Mouse (Mus musculus) MEL-GATA-1-ER (cell line): ENCODE data around the gene Sapcd1.
"Not testable (repeated sequence)": the region's sequence is repeated elsewhere in the genome, so short reads cannot be mapped to it uniquely, and the experiment has no call there.

ENCODE experiments used
- DNase-seq: peaks from one replicate; pipeline ENCODE4 v3.0.0-alpha.2; 2012; ENCODE audit warnings: low read depth; ENCODE audit errors: extremely low read depth

Sapcd1 gene

DNA sequence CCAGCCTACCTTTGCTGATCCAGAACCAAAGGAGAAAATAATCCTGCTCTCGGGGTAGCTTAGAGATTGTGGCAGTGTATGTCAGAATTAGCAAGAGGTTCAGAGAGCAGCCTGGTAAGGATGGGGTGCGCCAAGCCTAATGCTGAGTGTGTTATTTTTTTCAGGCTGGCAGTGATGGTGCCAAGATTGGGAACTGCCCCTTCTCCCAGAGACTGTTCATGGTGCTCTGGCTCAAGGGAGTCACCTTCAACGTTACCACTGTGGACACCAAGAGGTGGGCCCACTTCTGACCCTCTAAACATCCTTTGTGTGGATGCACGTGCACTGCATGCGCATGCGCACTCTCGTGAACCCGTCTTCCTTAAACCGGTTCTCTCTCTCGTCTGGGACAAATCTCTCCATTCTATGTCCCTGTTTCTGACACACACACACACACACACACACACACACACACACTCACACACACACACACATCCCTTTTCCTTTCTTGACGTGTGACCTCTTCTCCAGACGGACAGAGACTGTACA, 24.5 kb upstream of the Sapcd1 start:
- DNase-seq: no peak

DNA sequence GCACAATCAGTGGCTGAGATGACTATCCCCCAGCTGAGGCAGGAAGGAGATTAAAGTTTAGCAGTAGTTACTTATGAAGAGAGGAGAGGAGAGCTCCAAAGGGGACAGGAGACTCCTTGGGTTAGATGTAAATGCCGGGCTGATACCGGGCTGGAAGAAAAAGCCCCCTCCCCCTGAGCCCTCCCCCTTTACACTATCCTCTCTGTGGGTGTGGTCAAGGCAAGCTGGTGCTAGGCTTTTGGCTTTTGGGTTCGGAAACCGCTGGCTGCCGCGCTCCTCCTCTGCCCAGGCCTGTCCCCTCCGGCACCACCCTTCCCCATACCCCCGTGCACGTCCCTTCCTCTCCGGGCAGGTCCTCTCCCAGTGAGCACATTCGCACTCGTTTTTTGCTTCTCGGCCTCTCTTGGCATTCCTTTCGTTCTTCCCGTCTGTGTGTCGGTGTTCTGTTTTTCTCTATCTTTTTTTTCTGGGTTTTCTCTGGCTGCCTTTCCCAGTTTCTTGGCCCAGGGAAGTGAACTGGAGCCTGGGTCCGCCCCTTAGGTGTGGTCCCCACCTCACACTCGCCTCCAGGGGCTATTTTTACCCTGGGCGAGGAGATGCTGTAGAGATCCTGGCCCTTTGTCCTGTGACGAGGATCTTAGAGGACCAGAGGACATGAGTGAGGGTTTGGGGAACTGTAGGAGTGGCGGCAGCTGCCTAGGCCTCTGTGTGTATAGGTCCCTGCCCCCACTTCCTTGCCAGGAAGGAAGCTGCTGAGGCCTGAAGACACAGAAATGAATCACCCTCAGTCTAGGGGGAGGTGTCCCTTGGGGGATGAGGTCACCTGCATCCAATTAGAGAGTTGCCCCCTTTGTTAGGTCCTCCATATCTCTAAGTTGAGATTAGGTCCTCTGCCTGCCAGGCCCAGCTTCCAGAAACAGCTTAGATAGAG, 23.6 kb upstream of the Sapcd1 start:
- DNase-seq: peak; percentile 97

DNA sequence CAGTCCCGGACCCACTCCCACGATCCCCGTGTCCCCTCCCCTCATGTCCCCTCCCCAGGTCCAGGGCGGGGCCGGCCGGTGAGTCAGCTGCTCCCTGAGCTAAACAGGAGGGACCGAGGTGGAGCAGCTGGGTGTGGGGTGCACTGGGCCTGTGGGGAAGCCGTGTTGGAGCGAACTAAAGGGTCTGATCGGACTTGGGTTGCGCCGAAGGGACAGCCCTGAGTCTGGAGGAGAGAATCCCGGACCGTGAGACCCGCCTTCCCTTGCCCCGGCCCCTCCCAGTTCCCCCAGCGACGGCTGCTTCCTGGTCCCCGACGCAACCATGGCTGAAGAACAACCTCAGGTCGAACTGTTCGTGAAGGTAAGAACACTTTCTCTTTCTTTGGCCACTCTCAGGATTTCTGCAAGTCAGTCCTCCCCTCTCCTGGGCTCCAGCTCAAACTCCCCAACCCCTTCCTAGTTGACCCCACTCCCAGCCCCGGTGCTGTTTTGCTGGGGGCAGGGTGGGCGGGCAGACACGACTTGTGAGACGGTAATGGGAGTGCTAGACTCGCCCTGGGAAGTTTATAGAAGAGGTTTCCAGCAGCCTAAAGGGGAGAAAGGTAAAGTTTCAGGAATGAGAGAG, 22.4 kb upstream of the Sapcd1 start:
- no peak for DNase-seq

DNA sequence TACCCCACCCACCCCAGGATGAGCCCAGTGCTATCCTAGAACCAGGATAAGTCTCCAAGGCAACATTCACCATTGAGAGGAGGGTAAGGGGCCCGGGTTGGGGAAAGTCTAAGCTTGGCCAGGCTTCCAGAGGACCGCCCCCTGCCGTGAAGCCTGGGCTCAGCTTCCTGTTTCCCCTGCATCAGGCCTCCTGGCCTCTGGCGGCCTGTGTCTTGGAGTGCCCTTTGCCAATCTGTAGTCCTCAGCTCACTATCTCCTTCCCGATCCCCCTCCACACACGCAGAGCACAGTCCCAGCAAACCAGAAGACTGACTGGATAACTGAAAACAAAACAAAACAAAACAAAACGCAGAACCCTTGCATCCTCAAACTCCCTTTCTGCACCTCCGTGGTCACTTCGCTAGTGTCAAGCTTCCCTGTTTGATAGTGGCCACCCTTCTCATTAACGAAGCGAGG, 21.8 kb upstream of the Sapcd1 start, which contains the start of gene Clic1:
TSS of gene Clic1 (plus strand) at position 406 of the 456 bp plus-strand sequence.
- DNase-seq: peak; percentile 77

DNA sequence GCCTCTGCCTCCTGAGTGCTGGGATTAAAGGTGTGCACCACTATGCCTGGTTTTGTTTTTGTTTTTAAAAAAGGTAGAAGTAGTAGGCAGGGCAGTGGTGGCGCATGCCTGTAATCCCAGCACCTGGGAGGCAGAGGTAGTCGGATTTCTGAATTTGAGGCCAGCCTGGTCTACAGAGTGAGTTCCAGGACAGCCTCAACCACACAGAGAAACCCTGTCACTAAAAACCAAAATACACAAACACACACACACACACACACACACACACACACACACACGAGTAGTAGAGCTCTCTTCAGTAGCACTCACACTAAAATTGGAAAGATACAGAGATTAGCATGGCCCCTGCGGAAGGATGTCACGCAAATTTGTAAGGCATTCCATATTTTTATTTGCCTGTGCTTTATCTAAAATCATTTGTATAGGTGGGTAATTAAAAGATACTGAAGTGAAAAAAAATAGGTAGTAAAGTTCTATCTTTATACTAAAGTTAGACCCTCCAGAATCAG, 21.2 kb upstream of the Sapcd1 start:
- DNase-seq: no peak

DNA sequence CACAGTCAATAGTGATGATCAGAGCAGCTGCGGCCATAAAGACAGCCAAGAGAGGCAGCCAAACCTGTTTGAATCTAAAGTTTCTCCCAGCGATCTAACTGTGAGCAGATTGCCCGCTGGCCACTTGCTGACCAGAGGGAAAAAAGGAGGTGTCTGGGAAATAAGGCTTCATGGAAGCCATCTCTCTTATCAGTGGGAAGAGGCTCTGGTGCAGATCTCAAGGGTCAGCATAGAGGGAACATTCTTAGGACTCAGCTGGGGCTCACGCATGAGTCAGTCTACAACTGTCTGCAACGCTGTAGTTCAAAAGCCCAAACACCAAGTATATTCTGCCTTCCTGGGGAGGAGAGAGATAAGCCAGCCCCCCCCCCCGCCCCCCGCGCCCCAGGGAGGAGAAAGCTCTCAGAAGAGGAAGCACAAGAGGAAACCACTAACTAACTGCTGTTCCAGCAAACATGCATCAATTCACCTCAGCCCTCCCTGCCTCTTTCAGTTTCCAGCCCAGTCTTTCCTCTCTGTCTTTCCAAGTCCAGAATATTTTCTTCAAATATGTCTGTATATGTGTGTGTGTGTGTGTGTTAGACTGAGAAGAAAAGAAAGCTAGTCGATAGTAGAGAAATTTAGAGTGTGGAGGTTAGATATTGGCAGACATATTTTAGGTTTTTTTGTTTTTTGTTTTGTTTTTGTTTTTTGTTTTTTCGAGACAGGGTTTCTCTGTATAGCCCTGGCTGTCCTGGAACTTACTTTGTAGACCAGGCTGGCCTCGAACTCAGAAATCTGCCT, 20.5 kb upstream of the Sapcd1 start:
- peak; percentile 83 for DNase-seq

DNA sequence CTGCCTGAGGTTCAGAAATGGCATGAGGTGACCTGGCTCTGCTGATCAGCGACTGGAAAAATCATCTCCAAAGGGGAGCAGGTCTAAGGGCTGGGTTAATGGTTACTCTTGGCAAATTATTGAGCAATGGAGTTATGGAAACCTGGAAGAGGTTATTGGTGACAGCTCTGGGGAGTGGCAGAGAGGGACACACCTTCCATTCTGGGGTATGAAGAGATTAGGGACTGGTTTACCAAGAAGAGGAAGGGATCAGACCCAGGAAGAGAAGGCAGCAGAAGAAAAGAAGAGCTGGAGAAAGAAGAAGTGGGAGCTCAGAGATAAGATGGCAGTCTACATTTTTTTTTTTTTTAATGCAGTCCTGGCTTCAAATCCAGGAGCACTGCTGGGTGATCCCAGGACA, 19.9 kb upstream of the Sapcd1 start:
- peak; percentile 80 for DNase-seq

DNA sequence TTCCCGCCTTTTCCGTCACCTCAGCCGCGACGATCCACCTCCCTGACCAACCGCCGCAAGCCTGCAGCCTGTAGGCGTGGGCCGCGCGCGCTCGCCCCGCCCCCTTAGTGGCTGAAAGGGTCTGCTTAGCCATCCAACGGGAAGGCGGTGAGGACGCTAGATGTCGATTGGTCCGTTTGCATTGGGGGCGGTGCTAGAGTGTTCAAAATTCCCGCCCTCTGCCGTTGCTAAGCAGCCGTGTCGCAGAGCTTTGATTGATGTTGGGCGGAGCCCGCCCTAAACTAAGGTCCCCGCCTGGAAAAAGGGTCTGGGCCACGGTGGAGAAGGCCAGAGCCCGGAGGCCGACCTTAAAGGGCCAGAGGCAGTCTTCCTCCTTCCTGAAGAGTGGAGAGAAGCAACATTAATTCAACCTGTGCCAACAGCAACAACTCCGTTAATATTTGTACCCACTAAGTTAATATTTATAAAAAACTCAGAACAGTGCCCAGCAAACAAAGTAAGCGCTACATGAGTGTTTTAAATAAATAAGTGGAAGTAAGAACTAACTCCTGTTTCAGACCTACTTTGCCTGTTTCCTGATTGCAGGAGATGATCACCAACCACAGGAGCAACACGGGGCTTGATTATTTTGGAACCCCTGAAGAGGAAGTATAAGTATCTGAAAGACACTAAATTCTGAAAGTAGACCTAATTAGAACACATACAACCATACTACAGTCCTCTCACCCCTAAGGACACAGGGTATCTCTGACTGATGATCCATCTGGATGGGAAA, 19.1 kb upstream of the Sapcd1 start, which contains the start of gene Msh5:
TSS of gene Msh5 (minus strand) at position 65 of the 775 bp plus-strand sequence.
- peak; percentile 95 for DNase-seq

GRCm38 (mm10) chr17:35045807-35046680, 18.2 kb upstream of the Sapcd1 start:
- no peak for DNase-seq

DNA sequence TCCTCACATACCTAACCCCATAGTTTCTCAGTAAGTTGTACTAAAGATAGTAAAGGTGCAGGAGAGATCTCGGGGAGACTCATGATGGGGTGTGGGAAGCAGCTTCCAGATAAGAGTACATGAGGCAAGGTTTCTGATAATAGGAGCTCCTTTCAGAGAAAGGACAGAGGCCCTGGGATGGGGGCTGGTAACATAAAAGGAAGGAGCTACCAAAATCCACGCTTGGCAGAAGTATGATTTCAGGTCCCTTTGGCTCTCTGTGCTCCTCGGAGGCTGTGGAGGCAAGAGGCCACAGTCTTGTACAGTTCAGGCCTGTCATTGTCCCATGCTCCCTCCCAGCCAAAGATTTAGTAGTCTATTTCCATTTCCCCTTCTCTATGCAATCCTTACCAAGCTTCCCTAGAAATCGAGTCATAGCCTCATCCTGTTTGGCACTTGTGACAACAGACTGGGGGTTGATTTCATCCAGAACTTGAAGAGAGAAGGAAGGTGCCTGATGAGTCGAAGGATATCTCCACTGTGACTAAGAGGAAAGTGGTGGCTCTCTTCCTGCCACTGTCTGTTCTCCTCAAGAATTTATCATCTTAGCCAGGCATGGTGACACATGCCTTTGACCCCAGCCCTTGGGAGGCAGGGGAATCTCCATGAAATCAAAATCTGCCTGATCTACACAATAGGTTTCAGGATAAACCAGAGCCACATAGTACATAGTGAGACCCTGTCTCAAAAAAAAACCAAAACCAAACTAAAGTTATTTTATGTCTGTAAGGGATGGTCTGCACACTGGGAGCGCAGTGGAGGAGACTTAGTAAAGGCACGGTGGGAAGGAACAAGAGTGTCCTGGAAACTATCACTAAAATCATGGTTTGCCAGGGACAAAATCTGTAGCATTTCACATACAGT, 17.3 kb upstream of the Sapcd1 start:
- DNase-seq: peak; percentile 67

DNA sequence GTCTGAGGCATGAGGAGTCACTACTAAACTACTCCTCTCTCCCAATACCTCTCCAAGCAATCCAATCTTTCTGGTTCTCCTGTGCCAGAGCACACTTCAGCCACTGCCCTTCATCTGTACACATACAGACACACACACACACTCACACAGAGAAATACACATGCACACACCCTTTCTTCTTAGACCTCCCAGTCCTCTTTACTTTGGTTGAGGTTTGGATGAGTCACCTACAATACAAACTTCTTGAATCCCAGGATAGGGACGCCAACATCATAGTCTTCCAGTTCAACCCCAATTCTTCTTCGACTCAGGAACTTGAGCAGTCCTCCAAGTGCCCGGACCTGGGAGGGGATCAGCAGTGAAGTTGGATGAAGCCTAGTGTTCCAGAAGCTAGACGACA, 16.0 kb upstream of the Sapcd1 start:
- DNase-seq: no peak

DNA sequence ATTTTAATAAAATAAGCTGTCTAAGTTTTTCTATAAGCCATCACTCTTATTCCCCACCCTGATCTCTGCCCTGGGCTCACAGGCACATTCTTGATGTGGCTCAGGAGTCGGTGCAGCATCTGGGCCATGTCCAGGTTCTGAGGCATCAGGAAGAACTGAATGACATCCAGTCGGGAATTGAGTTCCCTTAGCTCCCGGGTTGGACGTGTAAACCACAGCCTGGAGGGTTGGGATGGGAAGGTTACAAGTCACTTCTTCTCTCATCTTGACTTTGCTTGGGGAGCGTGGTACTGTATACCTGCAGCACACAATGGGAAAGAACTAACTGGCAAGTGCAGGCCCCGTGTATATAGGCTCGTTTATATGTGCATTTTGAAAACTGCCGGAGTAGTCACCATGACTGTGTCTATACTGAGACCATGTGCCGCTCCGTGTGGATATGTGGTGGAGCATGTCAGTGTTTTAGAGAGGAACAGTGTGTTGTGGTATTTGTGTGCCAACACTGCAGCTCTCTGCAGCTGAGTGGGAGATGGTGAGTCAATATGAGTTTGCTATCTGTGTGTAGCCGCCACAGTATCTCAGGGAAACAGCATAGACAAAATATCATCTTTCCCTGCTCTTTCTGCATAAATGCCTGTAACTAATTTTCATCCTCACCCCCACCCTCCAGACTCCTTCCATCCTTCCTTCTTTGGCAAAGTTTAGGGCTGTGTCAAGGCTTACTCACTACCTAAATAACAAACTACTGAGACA, 11.5 kb upstream of the Sapcd1 start:
- no peak for DNase-seq

DNA sequence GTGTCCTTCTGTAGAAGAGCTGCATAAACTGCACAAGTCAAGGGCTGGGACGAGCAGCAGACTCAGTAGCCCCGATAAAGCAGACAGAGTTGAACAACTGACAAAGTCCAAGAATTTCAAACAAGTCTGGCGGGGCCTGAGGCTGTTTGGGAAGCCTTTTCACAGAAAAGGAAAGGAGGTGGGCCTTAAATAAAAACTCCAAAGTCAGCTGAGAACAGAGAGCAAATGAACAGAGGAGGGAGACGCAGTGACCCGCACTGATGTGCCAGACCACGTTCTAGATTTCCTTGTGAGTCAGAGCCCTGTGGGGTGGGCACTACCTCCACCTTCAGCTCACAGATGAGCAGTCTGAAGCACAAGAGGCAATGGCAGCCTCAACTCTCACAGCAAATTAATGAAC, 7.1 kb upstream of the Sapcd1 start:
- DNase-seq: no peak

DNA sequence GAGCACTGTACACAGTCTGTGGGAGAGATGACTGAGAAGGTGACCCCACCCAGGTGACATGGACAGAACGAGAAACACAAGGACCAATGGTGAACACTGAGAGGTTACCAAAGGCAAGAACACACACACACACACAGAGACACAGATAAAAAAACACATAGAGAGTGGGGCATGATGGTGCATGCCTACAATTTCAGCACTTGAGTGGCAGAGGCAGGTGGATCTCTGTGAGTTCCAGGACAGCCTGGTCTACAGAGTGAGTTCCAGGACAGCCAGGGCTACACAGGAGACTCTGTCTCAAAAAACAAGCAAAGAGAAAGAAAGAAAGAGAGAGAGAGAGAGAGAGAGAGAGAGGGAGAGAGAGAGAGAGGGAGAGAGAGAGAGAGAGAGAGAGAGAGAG, 5.9 kb upstream of the Sapcd1 start:
- not testable (repeated sequence) for DNase-seq

- no peak for DNase-seq
Measured at GRCm38 (mm10) chr17:35032323-35032870, 4.6 kb upstream of the Sapcd1 start.

GRCm38 (mm10) chr17:35031880-35032279, 4.1 kb upstream of the Sapcd1 start:
- no peak for DNase-seq

DNA sequence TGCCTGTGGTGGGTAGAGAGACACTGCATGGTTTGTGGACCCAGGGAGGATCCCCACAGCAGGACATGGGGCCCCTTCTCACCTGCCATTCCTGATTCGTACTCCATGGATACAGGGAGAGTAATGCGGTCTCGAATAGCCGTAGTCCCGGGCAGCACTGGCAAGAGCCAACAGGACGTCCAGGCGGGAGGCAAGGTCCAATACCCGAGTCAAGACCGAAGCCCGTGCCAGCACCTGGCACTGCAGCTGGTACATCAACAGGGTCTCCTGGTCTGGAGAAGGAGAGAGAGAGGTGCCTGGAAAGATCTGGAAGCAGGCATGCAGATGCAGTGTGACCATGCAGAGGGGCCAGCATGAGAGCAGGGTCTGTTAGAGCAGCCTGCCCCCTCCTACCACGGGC, 3.5 kb upstream of the Sapcd1 start:
- DNase-seq: no peak
